Mouse (Mus musculus): ENCODE measurements at regions not wholly inside any gene's neighbourhood (a gene's known extent, or its start where the extent isn't known, plus 50 kb on each side); places are given as distances from the start of the nearest gene placed in this dataset.

- Histone ChIP-seq H3K27ac (no peak overlapping the region), H3K9ac (ENCODE audit: low read depth, low read length) (no peak overlapping the region), H3K4me2 (ENCODE audit: low read length) (no peak overlapping the region), H3K9me3 (replicated peaks; ENCODE audit: low read length) (no peaks in the 10 kb centered on the region), H3K4me1 (replicated peaks; ENCODE audit: insufficient read depth, low read length) (no peaks in the 10 kb centered on the region), H3K4me3 (replicated peaks; ENCODE audit: low read depth, low read length) (no peak overlapping the region), H3K36me3 (ENCODE audit: insufficient read depth, low read length) (no peaks in the 10 kb centered on the region), H3K27me3 (ENCODE audit: insufficient read depth, low read length) (no peaks in the 10 kb centered on the region)
- no peak for TF ChIP-seq CTCF (IDR thresholded peaks at IDR 0.05; ENCODE audit: low read depth)
- WGBS: 83% methylated on average over 4 of the region's 4 CpGs
- DNase-seq (ENCODE audit: low spot score) (no peak), ATAC-seq (replicated peaks; ENCODE audit: low FRiP score, low read depth) (no peak)
Observed at GRCm38 (mm10) chr2:84235641-84236040, 189.6 kb downstream of the Calcrl start.

- no peak overlapping the region for H3K4me2 ChIP-seq (ENCODE audit: low read length)
- no peaks in the 10 kb centered on the region for H3K4me1 ChIP-seq (replicated peaks; ENCODE audit: insufficient read depth, low read length)
- no peak overlapping the region for H3K4me3 ChIP-seq (replicated peaks; ENCODE audit: low read depth, low read length)
- DNase-seq (ENCODE audit: low spot score) (no peak), ATAC-seq (replicated peaks; ENCODE audit: low FRiP score, low read depth) (no peak)
- H3K27me3 ChIP-seq (ENCODE audit: insufficient read depth, low read length): no peaks in the 10 kb centered on the region
- H3K9me3 ChIP-seq (replicated peaks; ENCODE audit: low read length): no peaks in the 10 kb centered on the region
- 73% methylated on average over 4 of the region's 4 CpGs for WGBS
- no peak overlapping the region for H3K9ac ChIP-seq (ENCODE audit: low read depth, low read length)
- TF ChIP-seq CTCF (IDR thresholded peaks at IDR 0.05; ENCODE audit: low read depth): no peak
- no peak overlapping the region for H3K27ac ChIP-seq
- no peaks in the 10 kb centered on the region for H3K36me3 ChIP-seq (ENCODE audit: insufficient read depth, low read length)
Observed at GRCm38 (mm10) chr2:84241244-84241643, 184.0 kb downstream of the Calcrl start.

GRCm38 (mm10) chr2:84241986-84242385, 183.2 kb downstream of the Calcrl start:
- no peak for TF ChIP-seq CTCF (IDR thresholded peaks at IDR 0.05; ENCODE audit: low read depth)
- ATAC-seq (replicated peaks; ENCODE audit: low FRiP score, low read depth) (no peak), DNase-seq (ENCODE audit: low spot score) (peak; percentile 37)
- Histone ChIP-seq H3K4me3 (replicated peaks; ENCODE audit: low read depth, low read length) (no peak overlapping the region), H3K36me3 (ENCODE audit: insufficient read depth, low read length) (no peaks in the 10 kb centered on the region), H3K9me3 (replicated peaks; ENCODE audit: low read length) (no peaks in the 10 kb centered on the region), H3K4me1 (replicated peaks; ENCODE audit: insufficient read depth, low read length) (no peaks in the 10 kb centered on the region), H3K9ac (ENCODE audit: low read depth, low read length) (no peak overlapping the region), H3K27ac (no peak overlapping the region), H3K27me3 (ENCODE audit: insufficient read depth, low read length) (no peaks in the 10 kb centered on the region), H3K4me2 (ENCODE audit: low read length) (no peak overlapping the region)
- WGBS: 12% methylated on average over 1 of the region's 1 CpGs

GRCm38 (mm10) chr2:84245900-84246299, 179.3 kb downstream of the Calcrl start:
- H3K27me3 ChIP-seq (ENCODE audit: insufficient read depth, low read length): no peaks in the 10 kb centered on the region
- no peaks in the 10 kb centered on the region for H3K9me3 ChIP-seq (replicated peaks; ENCODE audit: low read length)
- H3K9ac ChIP-seq (ENCODE audit: low read depth, low read length): no peak overlapping the region
- H3K4me3 ChIP-seq (replicated peaks; ENCODE audit: low read depth, low read length): no peak overlapping the region
- H3K27ac ChIP-seq: no peak overlapping the region
- ATAC-seq (replicated peaks; ENCODE audit: low FRiP score, low read depth) (peak; percentile 13; the same call in 1 of the 2 replicates), DNase-seq (ENCODE audit: low spot score) (no peak)
- H3K36me3 ChIP-seq (ENCODE audit: insufficient read depth, low read length): no peaks in the 10 kb centered on the region
- no peak overlapping the region for H3K4me2 ChIP-seq (ENCODE audit: low read length)
- WGBS: 69% methylated on average over 2 of the region's 2 CpGs
- no peak for TF ChIP-seq CTCF (IDR thresholded peaks at IDR 0.05; ENCODE audit: low read depth)
- H3K4me1 ChIP-seq (replicated peaks; ENCODE audit: insufficient read depth, low read length): no peaks in the 10 kb centered on the region

- Histone ChIP-seq H3K9ac (ENCODE audit: low read depth, low read length) (no peak overlapping the region), H3K27ac (no peak overlapping the region), H3K9me3 (replicated peaks; ENCODE audit: low read length) (no peaks in the 10 kb centered on the region), H3K36me3 (ENCODE audit: insufficient read depth, low read length) (no peaks in the 10 kb centered on the region), H3K4me1 (replicated peaks; ENCODE audit: insufficient read depth, low read length) (no peaks in the 10 kb centered on the region), H3K27me3 (ENCODE audit: insufficient read depth, low read length) (no peaks in the 10 kb centered on the region), H3K4me3 (replicated peaks; ENCODE audit: low read depth, low read length) (no peak overlapping the region), H3K4me2 (ENCODE audit: low read length) (no peak overlapping the region)
- ATAC-seq (replicated peaks; ENCODE audit: low FRiP score, low read depth) (no peak), DNase-seq (ENCODE audit: low spot score) (no peak)
- TF ChIP-seq CTCF (IDR thresholded peaks at IDR 0.05; ENCODE audit: low read depth): no peak
- WGBS: 45% methylated on average over 2 of the region's 2 CpGs
Observed at GRCm38 (mm10) chr2:84246562-84246961, 178.6 kb downstream of the Calcrl start.

- H3K4me1 ChIP-seq (replicated peaks; ENCODE audit: insufficient read depth, low read length): no peaks in the 10 kb centered on the region
- no peak for TF ChIP-seq CTCF (IDR thresholded peaks at IDR 0.05; ENCODE audit: low read depth)
- no peak overlapping the region for H3K4me3 ChIP-seq (replicated peaks; ENCODE audit: low read depth, low read length)
- H3K9ac ChIP-seq (ENCODE audit: low read depth, low read length): no peak overlapping the region
- no peak overlapping the region for H3K27ac ChIP-seq
- no peaks in the 10 kb centered on the region for H3K27me3 ChIP-seq (ENCODE audit: insufficient read depth, low read length)
- ATAC-seq (replicated peaks; ENCODE audit: low FRiP score, low read depth) (no peak), DNase-seq (ENCODE audit: low spot score) (no peak)
- H3K36me3 ChIP-seq (ENCODE audit: insufficient read depth, low read length): no peaks in the 10 kb centered on the region
- H3K9me3 ChIP-seq (replicated peaks; ENCODE audit: low read length): no peaks in the 10 kb centered on the region
- WGBS: 87% methylated on average over 3 of the region's 3 CpGs
- no peak overlapping the region for H3K4me2 ChIP-seq (ENCODE audit: low read length)
Observed at GRCm38 (mm10) chr2:84248169-84248568, 177.0 kb downstream of the Calcrl start.

- H3K36me3 ChIP-seq (ENCODE audit: insufficient read depth, low read length): no peaks in the 10 kb centered on the region
- DNase-seq (ENCODE audit: low spot score) (peak; percentile 85), ATAC-seq (replicated peaks; ENCODE audit: low FRiP score, low read depth) (no peak)
- H3K4me3 ChIP-seq (replicated peaks; ENCODE audit: low read depth, low read length): no peak overlapping the region
- no peaks in the 10 kb centered on the region for H3K27me3 ChIP-seq (ENCODE audit: insufficient read depth, low read length)
- no peak for TF ChIP-seq CTCF (IDR thresholded peaks at IDR 0.05; ENCODE audit: low read depth)
- WGBS: 51% methylated on average over 3 of the region's 3 CpGs
- H3K27ac ChIP-seq: no peak overlapping the region
- no peaks in the 10 kb centered on the region for H3K9me3 ChIP-seq (replicated peaks; ENCODE audit: low read length)
- no peak overlapping the region for H3K9ac ChIP-seq (ENCODE audit: low read depth, low read length)
- no peaks in the 10 kb centered on the region for H3K4me1 ChIP-seq (replicated peaks; ENCODE audit: insufficient read depth, low read length)
- no peak overlapping the region for H3K4me2 ChIP-seq (ENCODE audit: low read length)
Observed at GRCm38 (mm10) chr2:84249871-84250270, 175.3 kb downstream of the Calcrl start.

Data from kidney, postnatal 0 days (tissue).